Mouse (Mus musculus): Measurements from ENCODE around the gene Mgat4b. TPM values are rescaled to one million over a fixed set of nuclear protein-coding genes. Genes with fewer than 3 reads are reported as not detected.

The Mgat4b gene
- total and polyA plus RNA-seq, 2 experiments from 2014 or later: 77.9 to 152 TPM

DNA sequence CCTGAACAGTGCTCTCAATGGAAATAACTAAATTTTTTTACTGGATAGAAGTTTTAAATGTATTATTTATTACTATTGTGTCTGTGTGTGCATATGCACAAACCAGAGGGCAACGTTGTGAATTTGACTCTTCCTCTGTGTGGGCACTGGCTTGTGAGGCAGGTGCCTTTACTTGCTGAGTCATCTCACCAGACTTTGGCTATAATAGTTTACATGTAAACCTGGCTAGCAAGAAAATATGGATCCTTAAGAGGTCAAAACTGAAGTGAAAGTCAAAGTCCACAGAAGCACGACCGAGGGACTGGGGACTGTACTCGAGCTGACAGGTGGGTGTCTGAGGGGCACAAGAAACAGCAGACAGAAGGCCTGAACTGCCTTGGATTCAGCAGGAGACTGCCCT lies 28.0 kb upstream of the Mgat4b start:
- Histone ChIP-seq H3K4me2 (ENCODE audit: low read depth, low read length, poor library complexity, severe bottlenecking) (no peak overlapping the region), H3K36me3 (ENCODE audit: insufficient read depth, low read length) (peaks cover 33% of the 10 kb centered on the region), H3K9me3 (ENCODE audit: low read length) (no peaks in the 10 kb centered on the region), H3K4me1 (ENCODE audit: insufficient read depth, low read length) (no peaks in the 10 kb centered on the region), H3K9ac (replicated peaks; ENCODE audit: low read length, poor library complexity, severe bottlenecking) (no peak overlapping the region), H3K27me3 (ENCODE audit: insufficient read depth, low read length) (no peaks in the 10 kb centered on the region), H3K27ac (ENCODE audit: low read depth, low read length) (no peak overlapping the region), H3K4me3 (ENCODE audit: low read depth, low read length) (no peak overlapping the region)
- no peak for DNase-seq (ENCODE audit: low spot score)
- no peak for ATAC-seq (ENCODE audit: low FRiP score)
- no peak for TF ChIP-seq CTCF (IDR thresholded peaks at IDR 0.05)
- WGBS: 88% methylated on average over 4 of the region's 4 CpGs

DNA sequence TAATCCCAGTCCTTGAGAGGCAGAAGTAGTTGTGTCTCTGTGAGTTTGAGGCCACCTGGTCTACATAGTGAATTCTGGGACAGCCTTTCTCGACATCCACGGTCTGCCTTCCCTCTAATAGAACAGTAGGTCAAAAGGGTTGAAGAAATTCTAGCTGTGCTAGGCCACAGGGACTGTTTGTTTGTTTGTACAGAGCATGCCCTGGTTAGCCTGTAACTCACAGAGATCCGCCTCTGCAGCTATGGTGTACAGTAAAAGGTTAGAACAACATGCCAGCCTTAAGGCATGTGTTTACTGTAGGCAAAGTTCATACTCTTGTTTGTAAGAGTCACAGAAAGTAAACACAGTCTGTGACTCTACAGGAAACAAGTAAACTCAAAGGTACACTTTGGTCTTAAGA lies 25.9 kb upstream of the Mgat4b start:
- WGBS: 86% methylated on average over 3 of the region's 3 CpGs
- Histone ChIP-seq H3K27me3 (ENCODE audit: insufficient read depth, low read length) (no peaks in the 10 kb centered on the region), H3K4me3 (ENCODE audit: low read depth, low read length) (no peak overlapping the region), H3K9me3 (ENCODE audit: low read length) (no peaks in the 10 kb centered on the region), H3K4me1 (ENCODE audit: insufficient read depth, low read length) (no peaks in the 10 kb centered on the region), H3K36me3 (ENCODE audit: insufficient read depth, low read length) (peaks cover 25% of the 10 kb centered on the region; the same call in 1 of the 2 replicates), H3K27ac (ENCODE audit: low read depth, low read length) (no peak overlapping the region), H3K9ac (replicated peaks; ENCODE audit: low read length, poor library complexity, severe bottlenecking) (no peak overlapping the region), H3K4me2 (ENCODE audit: low read depth, low read length, poor library complexity, severe bottlenecking) (no peak overlapping the region)
- ATAC-seq (ENCODE audit: low FRiP score) (no peak), DNase-seq (ENCODE audit: low spot score) (no peak)
- no peak for TF ChIP-seq CTCF (IDR thresholded peaks at IDR 0.05)

DNA sequence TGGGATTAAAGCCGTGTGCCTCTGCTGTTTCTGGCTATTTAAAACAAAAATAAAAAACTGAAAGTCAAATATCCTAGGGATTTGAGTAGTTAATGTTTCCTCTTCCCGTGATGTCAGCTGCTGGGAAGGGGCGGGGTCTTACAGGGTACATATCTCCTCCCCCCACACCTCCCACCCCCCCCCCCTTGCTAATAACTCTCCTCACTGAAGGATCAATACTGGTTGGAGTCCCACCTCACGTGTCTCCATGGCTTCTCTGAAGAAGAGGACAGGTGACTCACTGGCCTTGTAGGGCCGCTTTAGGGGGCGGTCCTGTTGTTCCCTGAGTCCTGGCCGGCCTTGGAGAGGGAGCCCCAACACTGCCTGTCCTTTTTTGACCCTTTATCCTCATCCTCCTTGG lies 22.0 kb upstream of the Mgat4b start:
- WGBS: 79% methylated on average over 7 of the region's 7 CpGs
- ATAC-seq (ENCODE audit: low FRiP score): no peak
- no peaks in the 10 kb centered on the region for H3K4me1 ChIP-seq (ENCODE audit: insufficient read depth, low read length)

DNA sequence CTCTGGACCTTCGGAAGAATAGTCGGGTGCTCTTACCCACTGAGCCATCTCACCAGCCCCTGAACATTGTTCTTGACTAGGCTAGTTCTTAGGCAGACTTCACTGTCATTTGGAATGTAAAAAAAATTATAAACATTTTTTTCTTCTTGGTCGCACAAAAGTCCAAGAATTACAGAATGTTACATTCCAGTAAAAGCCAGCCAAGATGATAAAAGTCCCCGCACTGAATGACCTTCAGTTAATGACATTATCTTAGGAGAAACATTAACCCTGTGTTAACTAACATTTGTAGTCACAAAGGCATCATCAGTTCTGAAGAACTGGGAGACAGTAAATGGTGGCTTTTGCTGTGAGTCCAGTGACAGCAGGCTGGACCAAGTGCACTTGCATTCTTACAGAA lies 20.3 kb upstream of the Mgat4b start:
- no peaks in the 10 kb centered on the region for H3K27me3 ChIP-seq (ENCODE audit: insufficient read depth, low read length)
- H3K4me3 ChIP-seq (ENCODE audit: low read depth, low read length): no peak overlapping the region
- ATAC-seq (ENCODE audit: low FRiP score) (no peak), DNase-seq (ENCODE audit: low spot score) (no peak)
- H3K9ac ChIP-seq (replicated peaks; ENCODE audit: low read length, poor library complexity, severe bottlenecking): no peak overlapping the region
- no peaks in the 10 kb centered on the region for H3K4me1 ChIP-seq (ENCODE audit: insufficient read depth, low read length)
- no peak for TF ChIP-seq CTCF (IDR thresholded peaks at IDR 0.05)
- no peak overlapping the region for H3K4me2 ChIP-seq (ENCODE audit: low read depth, low read length, poor library complexity, severe bottlenecking)
- H3K27ac ChIP-seq (ENCODE audit: low read depth, low read length): no peak overlapping the region
- no peaks in the 10 kb centered on the region for H3K9me3 ChIP-seq (ENCODE audit: low read length)
- 86% methylated on average over 4 of the region's 4 CpGs for WGBS
- H3K36me3 ChIP-seq (ENCODE audit: insufficient read depth, low read length): peaks cover 15% of the 10 kb centered on the region; the same call in 1 of the 2 replicates

More for the DNA sequence above, 22.0 kb upstream of the Mgat4b start:
- no peaks in the 10 kb centered on the region for H3K9me3 ChIP-seq (ENCODE audit: low read length)
- DNase-seq (ENCODE audit: low spot score): no peak
- no peak for TF ChIP-seq CTCF (IDR thresholded peaks at IDR 0.05)
- no peak overlapping the region for H3K4me2 ChIP-seq (ENCODE audit: low read depth, low read length, poor library complexity, severe bottlenecking)
- H3K9ac ChIP-seq (replicated peaks; ENCODE audit: low read length, poor library complexity, severe bottlenecking): no peak overlapping the region
- no peaks in the 10 kb centered on the region for H3K27me3 ChIP-seq (ENCODE audit: insufficient read depth, low read length)
- H3K36me3 ChIP-seq (ENCODE audit: insufficient read depth, low read length): peaks cover 14% of the 10 kb centered on the region; the same call in 1 of the 2 replicates
- H3K4me3 ChIP-seq (ENCODE audit: low read depth, low read length): no peak overlapping the region
- H3K27ac ChIP-seq (ENCODE audit: low read depth, low read length): no peak overlapping the region

DNA sequence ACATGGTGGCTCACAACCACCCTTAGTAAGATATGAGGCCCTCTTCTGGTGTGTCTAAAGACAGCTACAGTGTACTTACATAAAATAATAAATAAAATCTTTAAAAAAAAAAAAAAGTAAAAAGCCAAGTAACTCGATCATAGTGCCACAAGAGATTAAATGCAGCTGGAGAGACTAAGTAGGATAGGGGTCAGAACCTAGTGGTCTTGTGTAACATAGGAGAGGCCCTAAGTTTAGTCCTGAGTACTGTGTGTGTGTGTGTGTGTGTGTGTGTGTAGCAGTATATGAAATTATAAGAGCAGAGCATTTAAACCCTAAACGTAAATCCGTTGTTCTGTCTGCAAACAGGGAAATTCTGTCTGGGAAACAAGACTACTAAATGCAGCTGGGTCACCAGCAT lies 18.4 kb upstream of the Mgat4b start:
- Histone ChIP-seq H3K9ac (replicated peaks; ENCODE audit: low read length, poor library complexity, severe bottlenecking) (no peak overlapping the region), H3K4me2 (ENCODE audit: low read depth, low read length, poor library complexity, severe bottlenecking) (no peak overlapping the region), H3K9me3 (ENCODE audit: low read length) (no peaks in the 10 kb centered on the region), H3K27ac (ENCODE audit: low read depth, low read length) (no peak overlapping the region), H3K4me3 (ENCODE audit: low read depth, low read length) (no peak overlapping the region), H3K4me1 (ENCODE audit: insufficient read depth, low read length) (no peaks in the 10 kb centered on the region), H3K27me3 (ENCODE audit: insufficient read depth, low read length) (no peaks in the 10 kb centered on the region), H3K36me3 (ENCODE audit: insufficient read depth, low read length) (peaks cover 20% of the 10 kb centered on the region)
- ATAC-seq (ENCODE audit: low FRiP score): no peak
- TF ChIP-seq CTCF (IDR thresholded peaks at IDR 0.05): no peak
- DNase-seq (ENCODE audit: low spot score): no peak
- WGBS: 92% methylated on average over 3 of the region's 3 CpGs

DNA sequence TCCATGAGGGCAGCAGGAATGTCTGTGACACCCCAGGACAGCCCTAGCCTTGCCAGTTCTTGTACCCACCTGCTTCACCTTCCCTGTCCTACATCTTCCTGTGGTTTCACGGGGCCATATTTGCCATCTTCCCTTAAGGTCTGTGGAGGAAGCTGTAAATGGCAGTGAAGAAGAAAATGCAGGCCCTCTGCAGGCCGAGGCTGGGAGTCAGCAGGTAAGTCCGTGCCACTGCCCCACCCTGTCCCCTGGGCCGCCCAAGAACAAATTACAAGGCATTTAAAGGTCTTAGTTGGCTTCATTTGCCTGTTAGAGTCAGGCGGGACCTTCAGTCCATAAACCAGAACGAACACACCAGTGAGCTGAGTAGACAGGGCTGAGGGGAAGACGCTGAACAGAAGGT lies 16.6 kb upstream of the Mgat4b start:
- no peaks in the 10 kb centered on the region for H3K27me3 ChIP-seq (ENCODE audit: insufficient read depth, low read length)
- 86% methylated on average over 7 of the region's 7 CpGs for WGBS
- H3K4me2 ChIP-seq (ENCODE audit: low read depth, low read length, poor library complexity, severe bottlenecking): no peak overlapping the region
- H3K36me3 ChIP-seq (ENCODE audit: insufficient read depth, low read length): peaks cover 27% of the 10 kb centered on the region
- no peak overlapping the region for H3K4me3 ChIP-seq (ENCODE audit: low read depth, low read length)
- H3K9ac ChIP-seq (replicated peaks; ENCODE audit: low read length, poor library complexity, severe bottlenecking): 0 out of 2 replicates have a peak overlapping the region, but pooled peaks have one; percentile 24
- H3K4me1 ChIP-seq (ENCODE audit: insufficient read depth, low read length): no peaks in the 10 kb centered on the region
- no peak for ATAC-seq (ENCODE audit: low FRiP score)
- no peak for TF ChIP-seq CTCF (IDR thresholded peaks at IDR 0.05)
- DNase-seq (ENCODE audit: low spot score): no peak
- H3K9me3 ChIP-seq (ENCODE audit: low read length): no peaks in the 10 kb centered on the region
- no peak overlapping the region for H3K27ac ChIP-seq (ENCODE audit: low read depth, low read length)
